Mouse (Mus musculus): ENCODE data around the gene Brd3os. TPM values are rescaled to one million over a fixed set of nuclear protein-coding genes. Genes with fewer than 3 reads are reported as not detected.

Gene Brd3os
- polyA plus RNA-seq, 1 experiment from 2014 or later = 1.5 TPM

GRCm38 (mm10) chr2:27442708-27443449, 755 bp downstream of the Brd3os start:
- H3K36me3 ChIP-seq (ENCODE audit: control insufficient read depth, insufficient read depth) = peaks cover 15% of the 10 kb centered on the region
- H3K9ac ChIP-seq (ENCODE audit: low read depth, low read length) = no peak overlapping the region
- peak; percentile 5; the same call in 1 of the 2 replicates for ATAC-seq
- no peak; the same call in 1 of the 2 replicates for TF ChIP-seq CTCF (IDR thresholded peaks at IDR 0.05; ENCODE audit: low read depth)
- no peaks in the 10 kb centered on the region for H3K4me1 ChIP-seq (replicated peaks; ENCODE audit: control insufficient read depth, insufficient read depth, low read length)
- WGBS = 34% methylated on average over 20 of the region's 20 CpGs
- H3K27me3 ChIP-seq (replicated peaks; ENCODE audit: control insufficient read depth, insufficient read depth, low read length) = no peaks in the 10 kb centered on the region
- H3K4me2 ChIP-seq (replicated peaks; ENCODE audit: low read depth) = peak overlapping the region; percentile 60
- H3K27ac ChIP-seq (ENCODE audit: low read depth, low read length) = no peak overlapping the region
- H3K4me3 ChIP-seq (ENCODE audit: low read depth, low read length) = peak overlapping the region; percentile 26
- H3K9me3 ChIP-seq (ENCODE audit: control insufficient read depth) = no peaks in the 10 kb centered on the region

GRCm38 (mm10) chr2:27443450-27443708, 1.3 kb downstream of the Brd3os start:
- no peaks in the 10 kb centered on the region for H3K27me3 ChIP-seq (replicated peaks; ENCODE audit: control insufficient read depth, insufficient read depth, low read length)
- H3K4me1 ChIP-seq (replicated peaks; ENCODE audit: control insufficient read depth, insufficient read depth, low read length) = no peaks in the 10 kb centered on the region
- no peak for TF ChIP-seq CTCF (IDR thresholded peaks at IDR 0.05; ENCODE audit: low read depth)
- no peak for ATAC-seq
- H3K9me3 ChIP-seq (ENCODE audit: control insufficient read depth) = no peaks in the 10 kb centered on the region
- WGBS = 78% methylated on average over 5 of the region's 5 CpGs
- H3K4me2 ChIP-seq (replicated peaks; ENCODE audit: low read depth) = no peak overlapping the region
- no peak overlapping the region for H3K9ac ChIP-seq (ENCODE audit: low read depth, low read length)
- no peak overlapping the region for H3K27ac ChIP-seq (ENCODE audit: low read depth, low read length)
- H3K36me3 ChIP-seq (ENCODE audit: control insufficient read depth, insufficient read depth) = peaks cover 20% of the 10 kb centered on the region
- H3K4me3 ChIP-seq (ENCODE audit: low read depth, low read length) = no peak overlapping the region

GRCm38 (mm10) chr2:27445910-27446309, 3.8 kb downstream of the Brd3os start:
- no peaks in the 10 kb centered on the region for H3K4me1 ChIP-seq (replicated peaks; ENCODE audit: control insufficient read depth, insufficient read depth, low read length)

GRCm38 (mm10) chr2:27446812-27447211, 4.7 kb downstream of the Brd3os start:
- peaks cover 53% of the 10 kb centered on the region for H3K36me3 ChIP-seq (ENCODE audit: control insufficient read depth, insufficient read depth)
- 92% methylated on average over 8 of the region's 8 CpGs for WGBS
- no peaks in the 10 kb centered on the region for H3K27me3 ChIP-seq (replicated peaks; ENCODE audit: control insufficient read depth, insufficient read depth, low read length)
- no peak for ATAC-seq
- no peak overlapping the region for H3K4me2 ChIP-seq (replicated peaks; ENCODE audit: low read depth)
- H3K4me1 ChIP-seq (replicated peaks; ENCODE audit: control insufficient read depth, insufficient read depth, low read length) = no peaks in the 10 kb centered on the region
- no peak for TF ChIP-seq CTCF (IDR thresholded peaks at IDR 0.05; ENCODE audit: low read depth)
- H3K27ac ChIP-seq (ENCODE audit: low read depth, low read length) = no peak overlapping the region
- no peak overlapping the region for H3K9ac ChIP-seq (ENCODE audit: low read depth, low read length)
- H3K4me3 ChIP-seq (ENCODE audit: low read depth, low read length) = no peak overlapping the region
- H3K9me3 ChIP-seq (ENCODE audit: control insufficient read depth) = no peaks in the 10 kb centered on the region

More at GRCm38 (mm10) chr2:27445910-27446309, 3.8 kb downstream of the Brd3os start:
- no peak overlapping the region for H3K4me3 ChIP-seq (ENCODE audit: low read depth, low read length)
- H3K36me3 ChIP-seq (ENCODE audit: control insufficient read depth, insufficient read depth) = peaks cover 44% of the 10 kb centered on the region
- H3K27ac ChIP-seq (ENCODE audit: low read depth, low read length) = no peak overlapping the region
- no peaks in the 10 kb centered on the region for H3K27me3 ChIP-seq (replicated peaks; ENCODE audit: control insufficient read depth, insufficient read depth, low read length)
- 92% methylated on average over 3 of the region's 3 CpGs for WGBS
- H3K9ac ChIP-seq (ENCODE audit: low read depth, low read length) = no peak overlapping the region
- H3K9me3 ChIP-seq (ENCODE audit: control insufficient read depth) = no peaks in the 10 kb centered on the region
- ATAC-seq = no peak
- no peak for TF ChIP-seq CTCF (IDR thresholded peaks at IDR 0.05; ENCODE audit: low read depth)
- no peak overlapping the region for H3K4me2 ChIP-seq (replicated peaks; ENCODE audit: low read depth)

- no peak overlapping the region for H3K4me3 ChIP-seq (ENCODE audit: low read depth, low read length)
- H3K9me3 ChIP-seq (ENCODE audit: control insufficient read depth) = no peaks in the 10 kb centered on the region
- H3K36me3 ChIP-seq (ENCODE audit: control insufficient read depth, insufficient read depth) = peaks cover 60% of the 10 kb centered on the region
- H3K27ac ChIP-seq (ENCODE audit: low read depth, low read length) = no peak overlapping the region
- 89% methylated on average over 5 of the region's 5 CpGs for whole genome bisulfite sequencing
- H3K4me2 ChIP-seq (replicated peaks; ENCODE audit: low read depth) = no peak overlapping the region
- no peaks in the 10 kb centered on the region for H3K4me1 ChIP-seq (replicated peaks; ENCODE audit: control insufficient read depth, insufficient read depth, low read length)
- H3K9ac ChIP-seq (ENCODE audit: low read depth, low read length) = no peak overlapping the region
- peak; percentile 43 for TF ChIP-seq CTCF (IDR thresholded peaks at IDR 0.05; ENCODE audit: low read depth)
- no peaks in the 10 kb centered on the region for H3K27me3 ChIP-seq (replicated peaks; ENCODE audit: control insufficient read depth, insufficient read depth, low read length)
- no peak for ATAC-seq
Measured at GRCm38 (mm10) chr2:27447782-27448181, 5.7 kb downstream of the Brd3os start.

GRCm38 (mm10) chr2:27450226-27450625, 8.1 kb downstream of the Brd3os start:
- Histone ChIP-seq H3K9ac (ENCODE audit: low read depth, low read length) (no peak overlapping the region), H3K36me3 (ENCODE audit: control insufficient read depth, insufficient read depth) (peaks cover 85% of the 10 kb centered on the region), H3K27ac (ENCODE audit: low read depth, low read length) (no peak overlapping the region), H3K4me1 (replicated peaks; ENCODE audit: control insufficient read depth, insufficient read depth, low read length) (no peaks in the 10 kb centered on the region), H3K4me3 (ENCODE audit: low read depth, low read length) (no peak overlapping the region), H3K27me3 (replicated peaks; ENCODE audit: control insufficient read depth, insufficient read depth, low read length) (no peaks in the 10 kb centered on the region), H3K9me3 (ENCODE audit: control insufficient read depth) (no peaks in the 10 kb centered on the region), H3K4me2 (replicated peaks; ENCODE audit: low read depth) (no peak overlapping the region)
- 67% methylated on average over 14 of the region's 14 CpGs for WGBS
- no peak for ATAC-seq
- no peak for TF ChIP-seq CTCF (IDR thresholded peaks at IDR 0.05; ENCODE audit: low read depth)

Data from intestine, postnatal 0 days (tissue).